Mouse (Mus musculus) brain, embryonic 14.5 days (tissue): Measurements from ENCODE around the gene Maml1. TPM values are rescaled to one million over a fixed set of nuclear protein-coding genes. Genes with fewer than 3 reads are reported as not detected.

Source experiments
- DNase-seq: peaks from one replicate; pipeline ENCODE4 v3.0.0-alpha.2; 2011; ENCODE audit warnings: low read depth
- CTCF ChIP-seq: fragments of 200-500 bp; IDR thresholded peaks from 2 replicates; pipeline ENCODE4 v1.5.1; 2012; ENCODE audit warnings: inconsistent platforms, mild to moderate bottlenecking, moderate library complexity, borderline replicate concordance; ENCODE audit not compliant: insufficient read depth, insufficient read length; ENCODE audit errors: extremely low read depth
- POLR2A ChIP-seq: fragments of 200-500 bp; IDR thresholded peaks from 2 replicates; pipeline ENCODE4 v1.6.1; 2012; ENCODE audit warnings: mild to moderate bottlenecking, inconsistent platforms, borderline replicate concordance; ENCODE audit not compliant: poor library complexity, insufficient read depth, insufficient read length, severe bottlenecking; ENCODE audit errors: extremely low read depth
- polyA plus RNA-seq: library from polyadenylated mRNA; depleted of rRNA; stranded (reverse); fragments of >200 nt; gene quantifications from 2 replicates; pipeline ENCODE4 v1.2.3, GENCODE M21; 2012

Gene Maml1
- polyA plus RNA-seq, 1 experiment: 16.4 TPM

- TF ChIP-seq POLR2A (no peak), CTCF (no peak)
- no peak for DNase-seq
Measured at GRCm38 (mm10) chr11:50252166-50252565, 39.9 kb downstream of the Maml1 start.

GRCm38 (mm10) chr11:50248473-50249171 is 43.5 kb downstream of the Maml1 start:
- no peak for TF ChIP-seq POLR2A
- TF ChIP-seq CTCF: no peak
- DNase-seq: no peak

- TF ChIP-seq CTCF (no peak), POLR2A (no peak)
- DNase-seq: no peak
Measured at GRCm38 (mm10) chr11:50245269-50245668, 46.8 kb downstream of the Maml1 start.

GRCm38 (mm10) chr11:50243926-50244325 is 48.2 kb downstream of the Maml1 start:
- no peak for DNase-seq
- TF ChIP-seq POLR2A (no peak), CTCF (no peak)

GRCm38 (mm10) chr11:50240235-50240911 is 51.7 kb downstream of the Maml1 start:
- no peak for DNase-seq
- TF ChIP-seq POLR2A (no peak), CTCF (no peak)

GRCm38 (mm10) chr11:50238821-50239791 is 53.0 kb downstream of the Maml1 start:
- no peak for DNase-seq
- TF ChIP-seq CTCF (no peak), POLR2A (no peak)

- TF ChIP-seq CTCF: no peak
- TF ChIP-seq POLR2A: no peak
- no peak for DNase-seq
Measured at GRCm38 (mm10) chr11:50238324-50238723, 53.8 kb downstream of the Maml1 start, which contains the start of gene Ltc4s. TSS of gene Ltc4s (minus strand) at chr11:50238616.

GRCm38 (mm10) chr11:50236937-50237835 is 54.9 kb downstream of the Maml1 start:
- DNase-seq: no peak
- no peak for TF ChIP-seq CTCF
- no peak for TF ChIP-seq POLR2A

- TF ChIP-seq CTCF (no peak), POLR2A (no peak)
Measured at GRCm38 (mm10) chr11:50236540-50236936, 55.6 kb downstream of the Maml1 start.

GRCm38 (mm10) chr11:50234606-50235005 is 57.5 kb downstream of the Maml1 start:
- no peak for DNase-seq
- no peak for TF ChIP-seq CTCF
- TF ChIP-seq POLR2A: no peak

More at GRCm38 (mm10) chr11:50236540-50236936, 55.6 kb downstream of the Maml1 start:
- peak; percentile 95 for DNase-seq

- no peak for DNase-seq
- TF ChIP-seq POLR2A (no peak), CTCF (peak; percentile 16; the same call in 1 of the 2 replicates)
Measured at GRCm38 (mm10) chr11:50233993-50234392, 58.1 kb downstream of the Maml1 start.
